Mouse (Mus musculus) gastrocnemius, adult 8-10 months (tissue): ENCODE measurements around the gene Angptl2. TPM values are rescaled to one million over a fixed set of nuclear protein-coding genes. Genes with fewer than 3 reads are reported as not detected.
A peak's percentile ranks its signal among the peaks of the same experiment; 100 is the strongest.

ENCODE experiments used
- DNase-seq, 2 experiments: peaks; one replicate each; pipeline ENCODE4 v3.0.0; 2022; ENCODE audit warnings: low spot score in 2 of 2
- total RNA-seq, 4 experiments: library from RNA; stranded (reverse); gene quantifications; 2 replicates each; pipeline ENCODE4 v1.2.4; 2022

The Angptl2 gene
- 10 to 100 TPM; 21.1 to 32.8 (median 26.5) TPM for total RNA-seq

GRCm38 (mm10) chr2:33215700-33216509 lies at the start of gene Angptl2:
Angptl2 (plus strand) TSS chr2:33216069.
- peak; percentile 90 to 97 for DNase-seq

GRCm38 (mm10) chr2:33167060-33167459 lies 48.8 kb upstream of the Angptl2 start:
- DNase-seq: no peak

- no peak for DNase-seq
These were observed 46.4 kb upstream of the Angptl2 start for GRCm38 (mm10) chr2:33169445-33169844.

- no peak for DNase-seq
These were observed 44.9 kb upstream of the Angptl2 start for GRCm38 (mm10) chr2:33170777-33171565.

- no peak for DNase-seq
These were observed 42.7 kb upstream of the Angptl2 start for GRCm38 (mm10) chr2:33173126-33173525.

GRCm38 (mm10) chr2:33173686-33174085 lies 42.2 kb upstream of the Angptl2 start:
- DNase-seq: peak; percentile 71 to 86

- DNase-seq: no peak
These were observed 39.4 kb upstream of the Angptl2 start for GRCm38 (mm10) chr2:33176516-33176915.

GRCm38 (mm10) chr2:33176921-33177320 lies 38.9 kb upstream of the Angptl2 start:
- no peak for DNase-seq

- DNase-seq: no peak
These were observed 38.2 kb upstream of the Angptl2 start for GRCm38 (mm10) chr2:33177443-33178242.

- DNase-seq: peak; percentile 79 to 89
These were observed 37.5 kb upstream of the Angptl2 start for GRCm38 (mm10) chr2:33178243-33178932.

GRCm38 (mm10) chr2:33179171-33179929 lies 36.5 kb upstream of the Angptl2 start:
- no peak for DNase-seq

GRCm38 (mm10) chr2:33179930-33180630 lies 35.8 kb upstream of the Angptl2 start:
- no peak for DNase-seq

- DNase-seq: no peak
These were observed 32.5 kb upstream of the Angptl2 start for GRCm38 (mm10) chr2:33183321-33183720.

- peak in 1 of 2 experiments; percentile 62 for DNase-seq
These were observed 31.2 kb upstream of the Angptl2 start for GRCm38 (mm10) chr2:33184641-33185040.

- peak in 1 of 2 experiments; percentile 54 for DNase-seq
These were observed 30.6 kb upstream of the Angptl2 start for GRCm38 (mm10) chr2:33185258-33185657.

GRCm38 (mm10) chr2:33186505-33186904 lies 29.4 kb upstream of the Angptl2 start:
- DNase-seq: no peak

- no peak for DNase-seq
These were observed 28.0 kb upstream of the Angptl2 start for GRCm38 (mm10) chr2:33187874-33188273.

- DNase-seq: peak; percentile 75 to 88
These were observed 26.8 kb upstream of the Angptl2 start for GRCm38 (mm10) chr2:33188925-33189670.

GRCm38 (mm10) chr2:33189976-33190375 lies 25.9 kb upstream of the Angptl2 start:
- DNase-seq: no peak
